Mouse (Mus musculus) embryonic facial prominence, embryonic 11.5 days (tissue): ENCODE data around the gene Dact3. TPM values are rescaled to one million over a fixed set of nuclear protein-coding genes. Genes with fewer than 3 reads are reported as not detected.
A peak's percentile ranks its signal among the peaks of the same experiment; 100 is the strongest.

Source experiments
- ATAC-seq: fragments of 200-750 bp; cut with Nextera tagmentation; replicated peaks from 2 replicates; pipeline ENCODE4 v1.8.0; 2017; ENCODE audit warnings: low read depth; ENCODE audit not compliant: insufficient number of reproducible peaks, low FRiP score, low TSS enrichment
- DNase-seq: peaks from one replicate; pipeline ENCODE4 v3.0.0-alpha.2; 2015; ENCODE audit warnings: low spot score
- H3K27ac ChIP-seq: fragments of 300-500 bp; sonication (generic); replicated peaks from 2 replicates; pipeline ENCODE4 v1.5.1; 2014; ENCODE audit warnings: mild to moderate bottlenecking, low read depth, low read length, control low read depth
- H3K27me3 ChIP-seq: fragments of 300-500 bp; sonication (generic); 2 replicates; pipeline ENCODE4 v1.6.1; 2014; ENCODE audit warnings: mild to moderate bottlenecking, low read length, moderate library complexity, mixed read lengths; ENCODE audit not compliant: control insufficient read depth, insufficient read depth
- H3K36me3 ChIP-seq: fragments of 300-500 bp; sonication (generic); replicated peaks from 2 replicates; pipeline ENCODE4 v1.6.1; 2014; ENCODE audit warnings: low read depth, mild to moderate bottlenecking, low read length, moderate library complexity, mixed read lengths; ENCODE audit not compliant: control insufficient read depth, insufficient read depth
- H3K4me1 ChIP-seq: fragments of 300-500 bp; sonication (generic); 2 replicates; pipeline ENCODE4 v1.6.1; 2014; ENCODE audit warnings: low read length, mixed read lengths; ENCODE audit not compliant: control insufficient read depth, insufficient read depth
- H3K4me2 ChIP-seq: fragments of 300-500 bp; sonication (generic); 2 replicates; pipeline ENCODE4 v1.6.1; 2014; ENCODE audit warnings: low read depth, mild to moderate bottlenecking, control low read depth, low read length, moderate library complexity
- H3K4me3 ChIP-seq: fragments of 300-500 bp; sonication (generic); 2 replicates; pipeline ENCODE4 v1.5.1; 2014; ENCODE audit warnings: low read depth, low read length, control low read depth
- H3K9ac ChIP-seq: fragments of 300-500 bp; sonication (generic); replicated peaks from 2 replicates; pipeline ENCODE4 v1.6.1; 2014; ENCODE audit warnings: mild to moderate bottlenecking, control low read depth, low read length
- H3K9me3 ChIP-seq: fragments of 300-500 bp; sonication (generic); replicated peaks from 2 replicates; pipeline ENCODE4 v1.6.1; 2016; ENCODE audit warnings: mild to moderate bottlenecking, low read length, inconsistent platforms, mixed read lengths; ENCODE audit not compliant: control insufficient read depth
- WGBS: fragments of 180-500 bp; shearing (Covaris S2); extraction: QIAGEN DNeasy Blood & Tissue Kit; methylation state at CpG from one replicate; pipeline ENCODE4 v1.1.7; 2014; 5-methylcytosine and 5-hydroxymethylcytosine counted together
- polyA plus RNA-seq: library from polyadenylated mRNA; unstranded; fragments of >200 nt; fragmentation: Nextera tagmentation; extraction: Ambion mirVana; gene quantifications from 2 replicates; pipeline ENCODE4 v1.2.1, GENCODE M21; 2014

The Dact3 gene
- polyA plus RNA-seq, 1 experiment from 2014 or later, result 12.2 TPM

DNA sequence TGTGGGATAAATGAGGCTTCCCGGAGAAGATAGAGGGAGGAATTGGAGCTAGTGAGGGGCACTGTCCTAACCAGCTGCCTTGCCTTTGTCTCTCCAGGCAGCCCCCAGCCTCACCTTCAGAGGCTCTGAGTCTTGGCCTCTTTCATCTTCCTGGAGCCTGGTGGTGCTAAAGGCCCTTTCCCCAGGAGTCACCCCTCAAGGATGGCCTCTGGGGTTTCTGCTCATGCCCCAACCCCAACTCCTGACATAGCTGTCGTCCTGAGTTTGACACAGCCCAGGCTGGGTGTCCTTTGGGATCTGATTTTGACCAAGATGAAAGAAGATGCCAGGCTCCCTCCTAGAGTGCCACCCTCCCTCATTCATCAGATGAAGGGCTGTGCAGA, 35.0 kb upstream of the Dact3 start:
- no peak overlapping the region for H3K4me2 ChIP-seq
- H3K36me3 ChIP-seq, result peaks cover 6% of the 10 kb centered on the region

DNA sequence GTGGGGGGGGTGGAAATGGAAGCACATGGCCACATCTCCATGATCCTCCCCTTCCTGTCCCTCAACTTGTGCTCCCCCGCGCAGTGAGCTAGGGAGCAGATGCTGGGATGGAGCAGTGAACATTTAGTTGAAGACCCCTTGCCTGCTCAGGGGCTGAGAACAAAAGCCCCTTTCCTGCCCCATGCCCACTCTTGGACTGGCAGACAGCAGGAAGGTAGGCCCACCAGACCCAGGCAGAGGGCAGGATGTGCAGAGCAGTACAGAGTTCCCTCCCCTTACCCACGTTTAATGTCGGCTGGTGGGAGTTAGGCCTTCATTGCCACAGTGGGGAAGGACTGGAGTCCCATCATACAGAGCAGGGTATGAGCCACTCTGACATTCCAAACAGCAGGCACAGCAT, 34.0 kb upstream of the Dact3 start:
- H3K36me3 ChIP-seq, result peaks cover 6% of the 10 kb centered on the region
- no peak overlapping the region for H3K4me3 ChIP-seq
- no peak overlapping the region for H3K4me2 ChIP-seq
- 78% methylated on average over 4 of the region's 4 CpGs for WGBS
- H3K9me3 ChIP-seq, result no peaks in the 10 kb centered on the region
- peaks cover 3% of the 10 kb centered on the region; the same call in 1 of the 2 replicates for H3K4me1 ChIP-seq
- no peak for ATAC-seq
- H3K27me3 ChIP-seq, result no peaks in the 10 kb centered on the region
- DNase-seq, result no peak
- no peak overlapping the region for H3K27ac ChIP-seq
- H3K9ac ChIP-seq, result no peak overlapping the region

More for the DNA sequence above, 35.0 kb upstream of the Dact3 start:
- Histone ChIP-seq H3K27me3 (no peaks in the 10 kb centered on the region), H3K4me1 (peaks cover 3% of the 10 kb centered on the region; the same call in 1 of the 2 replicates), H3K27ac (no peak overlapping the region), H3K4me3 (no peak overlapping the region), H3K9me3 (no peaks in the 10 kb centered on the region), H3K9ac (no peak overlapping the region)
- DNase-seq, result no peak
- WGBS, result 100% methylated on average over 2 of the region's 2 CpGs
- ATAC-seq, result no peak

DNA sequence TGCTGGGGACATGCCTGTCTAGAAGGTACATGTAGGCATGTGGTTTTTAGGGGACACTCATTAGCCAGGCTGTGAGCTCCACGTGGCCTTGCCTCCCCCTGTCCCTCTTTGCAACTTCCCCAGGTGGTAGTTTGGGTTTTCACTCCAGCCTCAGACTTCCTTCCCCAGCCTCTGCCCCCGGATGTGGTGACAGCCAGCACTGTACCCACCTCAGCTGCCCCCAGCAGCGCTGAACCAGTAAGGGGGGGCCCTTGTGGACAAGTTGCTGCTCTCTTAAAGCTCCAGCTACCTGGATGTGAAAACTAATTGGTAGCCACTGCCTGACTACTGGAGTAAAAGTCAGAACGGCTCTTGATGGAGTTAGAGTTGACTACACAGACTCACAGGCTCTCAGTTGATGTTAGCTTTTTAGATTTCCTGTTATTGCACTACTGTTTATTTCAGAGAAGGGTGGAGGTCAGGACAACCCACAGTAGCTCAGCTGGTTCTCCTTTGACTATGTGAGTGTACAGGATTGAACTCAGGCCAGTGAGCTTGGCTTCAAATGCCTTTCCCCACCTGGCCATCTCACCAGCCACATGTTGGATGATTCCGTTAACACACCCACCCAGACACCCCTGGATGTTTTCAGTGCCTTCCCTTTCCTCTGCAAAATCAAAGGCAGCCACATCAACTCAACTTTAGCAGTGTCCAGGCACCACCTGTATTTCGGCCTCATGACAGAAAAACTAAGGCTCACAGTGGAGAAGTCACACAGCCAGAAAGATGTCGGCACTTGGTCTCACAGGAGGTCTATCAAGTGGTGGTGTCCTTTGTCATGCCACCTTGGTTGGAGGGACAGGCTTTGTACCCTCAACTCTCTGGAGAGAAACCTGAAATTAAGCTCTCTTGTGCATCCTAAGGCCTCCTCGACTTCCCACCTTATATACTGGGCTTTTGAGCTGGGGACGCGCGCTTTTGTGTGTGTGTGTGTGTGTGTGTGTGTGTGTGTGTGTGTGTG, 33.3 kb upstream of the Dact3 start:
- Histone ChIP-seq H3K4me2 (peak overlapping the region; percentile 93), H3K4me3 (no peak overlapping the region; the same call in 1 of the 2 replicates), H3K27me3 (no peaks in the 10 kb centered on the region), H3K9me3 (no peaks in the 10 kb centered on the region), H3K27ac (peak overlapping the region; percentile 65; the same call in 1 of the 2 replicates), H3K4me1 (peaks cover 3% of the 10 kb centered on the region; the same call in 1 of the 2 replicates), H3K36me3 (peaks cover 6% of the 10 kb centered on the region), H3K9ac (peak overlapping the region; percentile 41)
- DNase-seq (no peak), ATAC-seq (no peak)
- 42% methylated on average over 11 of the region's 11 CpGs for WGBS

DNA sequence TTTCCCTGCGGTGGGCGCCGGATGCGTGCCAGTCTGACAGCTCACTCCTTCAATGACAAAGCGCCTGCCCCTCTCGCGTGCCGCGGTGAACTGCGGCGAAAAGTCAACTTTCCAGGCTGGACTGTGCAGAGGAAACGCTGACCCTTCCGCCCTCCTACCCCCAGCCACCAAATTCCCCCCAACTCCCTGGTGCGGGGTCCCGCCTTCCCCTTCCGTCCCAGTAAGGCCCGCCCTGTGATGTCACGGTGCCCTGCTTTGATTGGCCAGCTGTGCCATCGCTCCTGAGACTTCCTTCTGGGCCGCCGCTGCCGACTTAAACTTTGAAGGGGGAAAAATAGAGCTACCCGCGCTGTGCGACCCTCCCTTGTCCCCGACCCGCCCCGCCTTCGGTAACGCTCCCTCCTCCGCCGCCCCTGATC, 32.5 kb upstream of the Dact3 start, which contains the start of gene Prkd2:
Gene Prkd2, plus strand, starts transcription at position 258 of the 419 bp plus-strand sequence.
- Histone ChIP-seq H3K9ac (peak within 1 kb of the TSS; percentile 71), H3K9me3 (no peaks in the 10 kb centered on the region), H3K4me3 (peak within 1 kb of the TSS; percentile 49), H3K36me3 (peaks cover 5% of the 10 kb centered on the region), H3K27ac (peak within 1 kb of the TSS; percentile 65), H3K27me3 (no peaks in the 10 kb centered on the region), H3K4me1 (peaks cover 3% of the 10 kb centered on the region; the same call in 1 of the 2 replicates), H3K4me2 (peak within 1 kb of the TSS; percentile 93)
- ATAC-seq (peak; percentile 71), DNase-seq (peak; percentile 92)
- WGBS, result 0% methylated on average over 32 of the region's 32 CpGs

DNA sequence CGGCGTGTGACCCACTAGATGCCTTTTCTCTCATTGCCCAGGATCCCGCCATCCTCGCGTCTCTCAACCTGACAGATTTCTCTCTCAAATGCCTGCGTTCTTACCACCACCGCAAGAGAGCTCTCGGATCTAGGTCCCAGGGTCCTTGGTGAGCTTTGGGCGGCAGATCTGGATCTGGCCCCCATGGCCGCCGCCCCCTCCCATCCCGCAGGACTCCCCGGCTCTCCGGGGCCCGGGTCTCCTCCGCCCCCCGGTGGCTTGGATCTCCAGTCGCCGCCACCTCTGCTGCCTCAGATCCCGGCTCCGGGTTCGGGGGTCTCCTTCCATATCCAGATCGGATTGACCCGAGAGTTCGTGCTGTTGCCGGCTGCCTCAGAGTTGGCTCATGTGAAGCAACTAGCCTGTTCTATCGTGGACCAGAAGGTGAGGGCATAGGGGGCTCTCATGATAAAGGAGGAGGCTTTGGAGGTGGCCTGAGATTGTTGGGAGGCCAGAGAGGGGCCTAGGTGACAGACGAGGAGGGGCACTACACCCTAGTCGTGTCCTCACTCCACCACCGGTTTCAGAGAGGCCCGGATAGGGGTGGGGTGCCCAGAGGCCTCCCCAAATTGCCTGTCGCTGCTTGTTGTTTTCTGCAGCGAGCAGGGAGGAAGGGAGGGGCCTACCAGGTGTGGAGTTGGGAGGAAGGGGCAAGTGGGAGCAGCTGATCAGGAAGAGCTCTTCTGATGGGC, 31.5 kb upstream of the Dact3 start:
- no peak overlapping the region; the same call in 1 of the 2 replicates for H3K27ac ChIP-seq
- H3K4me2 ChIP-seq, result peak overlapping the region; percentile 93
- H3K4me3 ChIP-seq, result peak overlapping the region; percentile 49
- peak overlapping the region; percentile 71 for H3K9ac ChIP-seq
- H3K27me3 ChIP-seq, result no peaks in the 10 kb centered on the region
- no peaks in the 10 kb centered on the region for H3K9me3 ChIP-seq
- WGBS, result 1% methylated on average over 32 of the region's 33 CpGs
- ATAC-seq (no peak), DNase-seq (peak; percentile 24)
- H3K36me3 ChIP-seq, result no peaks in the 10 kb centered on the region; the same call in none of the 2 replicates
- peaks cover 3% of the 10 kb centered on the region; the same call in 1 of the 2 replicates for H3K4me1 ChIP-seq

DNA sequence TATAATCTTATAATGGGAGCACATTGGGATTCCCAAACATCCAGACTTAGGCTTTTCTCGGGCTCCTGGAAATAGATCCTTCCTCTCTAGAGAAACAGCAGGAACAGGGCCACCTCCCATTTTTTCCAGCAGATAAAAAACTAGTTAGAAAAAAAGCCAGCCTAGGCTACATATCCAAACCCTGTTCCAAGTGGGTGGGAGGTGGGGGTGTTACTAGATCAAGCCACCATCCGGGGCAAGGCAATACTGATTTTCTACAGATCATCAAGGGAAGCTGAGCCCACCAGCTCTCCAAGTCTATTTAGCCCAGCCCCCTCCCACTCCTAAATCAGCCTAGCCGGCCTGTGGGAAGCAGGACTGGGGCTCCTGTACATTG, 30.4 kb upstream of the Dact3 start:
- Histone ChIP-seq H3K9ac (peak overlapping the region; percentile 39; the same call in 1 of the 2 replicates), H3K4me3 (no peak overlapping the region), H3K27ac (no peak overlapping the region), H3K9me3 (no peaks in the 10 kb centered on the region), H3K36me3 (no peaks in the 10 kb centered on the region; the same call in none of the 2 replicates), H3K27me3 (no peaks in the 10 kb centered on the region), H3K4me2 (peak overlapping the region; percentile 21), H3K4me1 (peaks cover 3% of the 10 kb centered on the region; the same call in 1 of the 2 replicates)
- no peak for DNase-seq
- 64% methylated on average over 3 of the region's 3 CpGs for WGBS
- ATAC-seq, result no peak

DNA sequence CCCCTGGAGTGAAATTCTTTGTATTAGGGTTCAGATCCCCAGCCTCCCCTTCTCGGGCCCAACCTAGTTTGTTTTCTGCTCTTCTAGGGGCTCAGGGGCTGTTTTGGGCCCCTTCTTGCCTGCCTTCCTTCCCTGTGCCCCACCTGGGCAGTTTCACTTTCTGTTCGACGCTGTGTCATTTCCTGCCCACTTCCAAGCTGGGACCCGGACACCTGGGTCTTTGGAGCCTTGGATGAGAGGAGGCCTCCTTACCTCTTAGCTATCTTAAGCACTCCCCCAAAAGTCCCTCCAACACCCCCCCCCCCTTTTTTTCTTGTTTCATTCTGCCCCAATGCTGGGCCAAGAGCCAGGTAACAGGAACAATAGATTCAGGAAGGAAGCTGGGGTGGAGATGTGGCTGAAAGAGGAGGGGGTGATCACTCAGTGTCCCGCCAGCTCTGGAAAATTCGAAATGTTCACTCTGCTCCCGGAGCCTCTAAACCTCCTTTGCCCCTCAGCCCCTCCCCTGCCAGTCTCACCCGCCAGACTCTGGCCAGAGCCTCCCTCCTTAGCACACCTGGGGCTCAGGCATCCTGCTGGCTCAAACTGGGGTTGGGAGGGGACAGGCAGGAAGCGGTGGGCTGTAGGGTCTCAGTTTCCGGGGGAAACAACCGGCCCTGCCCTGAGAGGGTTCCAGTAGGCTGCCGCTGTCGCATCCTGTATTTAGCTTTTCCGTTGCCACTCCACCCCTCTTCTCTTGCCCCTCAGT, 29.9 kb upstream of the Dact3 start:
- Histone ChIP-seq H3K9me3 (no peaks in the 10 kb centered on the region), H3K4me1 (peaks cover 3% of the 10 kb centered on the region; the same call in 1 of the 2 replicates), H3K9ac (peak overlapping the region; percentile 39; the same call in 1 of the 2 replicates), H3K4me2 (peak overlapping the region; percentile 32), H3K36me3 (no peaks in the 10 kb centered on the region; the same call in 1 of the 2 replicates), H3K27me3 (no peaks in the 10 kb centered on the region), H3K27ac (no peak overlapping the region), H3K4me3 (no peak overlapping the region)
- 32% methylated on average over 14 of the region's 14 CpGs for WGBS
- no peak for ATAC-seq
- no peak for DNase-seq
